Mouse (Mus musculus): Measurements from ENCODE around the gene Ppm1h. TPM values are rescaled to one million over a fixed set of nuclear protein-coding genes. Genes with fewer than 3 reads are reported as not detected.

Gene Ppm1h
- polyA plus RNA-seq, 1 experiment from 2014 or later = 10.4 TPM

GRCm38 (mm10) chr10:122827719-122828414 is 149.3 kb downstream of the Ppm1h start:
- Histone ChIP-seq H3K27ac (ENCODE audit: low read length) (no peak overlapping the region), H3K4me3 (ENCODE audit: low read depth, low read length) (no peak overlapping the region), H3K9ac (replicated peaks; ENCODE audit: low read depth) (no peak overlapping the region), H3K4me2 (replicated peaks; ENCODE audit: low read depth, low read length) (no peak overlapping the region), H3K27me3 (replicated peaks; ENCODE audit: insufficient read depth, low read length) (no peaks in the 10 kb centered on the region), H3K4me1 (ENCODE audit: insufficient read depth, low read depth, low read length) (no peaks in the 10 kb centered on the region), H3K9me3 (ENCODE audit: low read length) (no peaks in the 10 kb centered on the region), H3K36me3 (ENCODE audit: insufficient read depth, low read length) (no peaks in the 10 kb centered on the region)
- ATAC-seq (no peak), DNase-seq (ENCODE audit: low spot score) (no peak)
- TF ChIP-seq EP300 (IDR thresholded peaks at IDR 0.05) (no peak), CTCF (IDR thresholded peaks at IDR 0.05) (no peak)
- 78% methylated on average over 12 of the region's 12 CpGs for WGBS

GRCm38 (mm10) chr10:122829801-122830217 is 151.2 kb downstream of the Ppm1h start:
- Histone ChIP-seq H3K9me3 (ENCODE audit: low read length) (no peaks in the 10 kb centered on the region), H3K27ac (ENCODE audit: low read length) (no peak overlapping the region), H3K4me3 (ENCODE audit: low read depth, low read length) (no peak overlapping the region), H3K4me1 (ENCODE audit: insufficient read depth, low read depth, low read length) (no peaks in the 10 kb centered on the region), H3K9ac (replicated peaks; ENCODE audit: low read depth) (no peak overlapping the region), H3K27me3 (replicated peaks; ENCODE audit: insufficient read depth, low read length) (no peaks in the 10 kb centered on the region), H3K36me3 (ENCODE audit: insufficient read depth, low read length) (no peaks in the 10 kb centered on the region), H3K4me2 (replicated peaks; ENCODE audit: low read depth, low read length) (no peak overlapping the region)
- ATAC-seq (peak; percentile 77), DNase-seq (ENCODE audit: low spot score) (peak; percentile 62)
- 57% methylated on average over 3 of the region's 3 CpGs for WGBS
- TF ChIP-seq EP300 (IDR thresholded peaks at IDR 0.05) (peak; percentile 18; the same call in 1 of the 2 replicates), CTCF (IDR thresholded peaks at IDR 0.05) (no peak)

GRCm38 (mm10) chr10:122830638-122831037 is 152.1 kb downstream of the Ppm1h start:
- H3K9me3 ChIP-seq (ENCODE audit: low read length) = no peaks in the 10 kb centered on the region
- TF ChIP-seq CTCF (IDR thresholded peaks at IDR 0.05) (no peak), EP300 (IDR thresholded peaks at IDR 0.05) (no peak)
- 92% methylated on average over 10 of the region's 10 CpGs for WGBS

GRCm38 (mm10) chr10:122842014-122842413 is 163.5 kb downstream of the Ppm1h start:
- no peak for TF ChIP-seq CTCF (IDR thresholded peaks at IDR 0.05)
- no peak for TF ChIP-seq EP300 (IDR thresholded peaks at IDR 0.05)
- Histone ChIP-seq H3K4me3 (ENCODE audit: low read depth, low read length) (no peak overlapping the region), H3K9ac (replicated peaks; ENCODE audit: low read depth) (no peak overlapping the region), H3K27me3 (replicated peaks; ENCODE audit: insufficient read depth, low read length) (no peaks in the 10 kb centered on the region), H3K27ac (ENCODE audit: low read length) (no peak overlapping the region), H3K4me1 (ENCODE audit: insufficient read depth, low read depth, low read length) (no peaks in the 10 kb centered on the region), H3K4me2 (replicated peaks; ENCODE audit: low read depth, low read length) (no peak overlapping the region), H3K9me3 (ENCODE audit: low read length) (no peaks in the 10 kb centered on the region), H3K36me3 (ENCODE audit: insufficient read depth, low read length) (no peaks in the 10 kb centered on the region)
- WGBS = 93% methylated on average over 8 of the region's 8 CpGs
- ATAC-seq = no peak
- no peak for DNase-seq (ENCODE audit: low spot score)

More at GRCm38 (mm10) chr10:122830638-122831037, 152.1 kb downstream of the Ppm1h start:
- H3K4me2 ChIP-seq (replicated peaks; ENCODE audit: low read depth, low read length) = no peak overlapping the region
- DNase-seq (ENCODE audit: low spot score) (no peak), ATAC-seq (no peak)
- no peaks in the 10 kb centered on the region for H3K27me3 ChIP-seq (replicated peaks; ENCODE audit: insufficient read depth, low read length)
- H3K9ac ChIP-seq (replicated peaks; ENCODE audit: low read depth) = no peak overlapping the region
- H3K27ac ChIP-seq (ENCODE audit: low read length) = no peak overlapping the region
- H3K4me1 ChIP-seq (ENCODE audit: insufficient read depth, low read depth, low read length) = no peaks in the 10 kb centered on the region
- H3K36me3 ChIP-seq (ENCODE audit: insufficient read depth, low read length) = no peaks in the 10 kb centered on the region
- no peak overlapping the region for H3K4me3 ChIP-seq (ENCODE audit: low read depth, low read length)

GRCm38 (mm10) chr10:122842961-122843360 is 164.4 kb downstream of the Ppm1h start:
- Histone ChIP-seq H3K9me3 (ENCODE audit: low read length) (no peaks in the 10 kb centered on the region), H3K4me2 (replicated peaks; ENCODE audit: low read depth, low read length) (no peak overlapping the region), H3K36me3 (ENCODE audit: insufficient read depth, low read length) (no peaks in the 10 kb centered on the region), H3K4me3 (ENCODE audit: low read depth, low read length) (no peak overlapping the region), H3K27me3 (replicated peaks; ENCODE audit: insufficient read depth, low read length) (no peaks in the 10 kb centered on the region), H3K9ac (replicated peaks; ENCODE audit: low read depth) (no peak overlapping the region), H3K4me1 (ENCODE audit: insufficient read depth, low read depth, low read length) (no peaks in the 10 kb centered on the region), H3K27ac (ENCODE audit: low read length) (no peak overlapping the region)
- ATAC-seq (no peak), DNase-seq (ENCODE audit: low spot score) (no peak)
- TF ChIP-seq EP300 (IDR thresholded peaks at IDR 0.05) (no peak), CTCF (IDR thresholded peaks at IDR 0.05) (no peak)
- WGBS = 88% methylated on average over 8 of the region's 8 CpGs

- H3K4me1 ChIP-seq (ENCODE audit: insufficient read depth, low read depth, low read length) = no peaks in the 10 kb centered on the region
- TF ChIP-seq CTCF (IDR thresholded peaks at IDR 0.05) (no peak), EP300 (IDR thresholded peaks at IDR 0.05) (no peak)
- H3K27me3 ChIP-seq (replicated peaks; ENCODE audit: insufficient read depth, low read length) = no peaks in the 10 kb centered on the region
- 56% methylated on average over 7 of the region's 7 CpGs for WGBS
- H3K4me2 ChIP-seq (replicated peaks; ENCODE audit: low read depth, low read length) = no peak overlapping the region
- H3K36me3 ChIP-seq (ENCODE audit: insufficient read depth, low read length) = no peaks in the 10 kb centered on the region
- H3K9me3 ChIP-seq (ENCODE audit: low read length) = no peaks in the 10 kb centered on the region
- ATAC-seq = no peak
- no peak overlapping the region for H3K27ac ChIP-seq (ENCODE audit: low read length)
- no peak overlapping the region for H3K9ac ChIP-seq (replicated peaks; ENCODE audit: low read depth)
- DNase-seq (ENCODE audit: low spot score) = no peak
- no peak overlapping the region for H3K4me3 ChIP-seq (ENCODE audit: low read depth, low read length)
Measured at GRCm38 (mm10) chr10:122845471-122845870, 166.9 kb downstream of the Ppm1h start.

Data from lung, postnatal 0 days (tissue).